Mouse (Mus musculus): ENCODE data around the gene Zmat1. TPM values are rescaled to one million over a fixed set of nuclear protein-coding genes. Genes with fewer than 3 reads are reported as not detected.
A peak's percentile ranks its signal among the peaks of the same experiment; 100 is the strongest.

Gene Zmat1
- polyA plus RNA-seq, 1 experiment from 2014 or later: 9.8 TPM

- Histone ChIP-seq H3K4me3 (ENCODE audit: control insufficient read depth in 1 of 2, insufficient read depth in 1 of 2, low read depth in 1 of 2, low read length in 2 of 2) (peak within 1 kb of the TSS; percentile 34 to 40), H3K27me3 (ENCODE audit: control insufficient read depth, insufficient read depth, low read length) (no peaks in the 10 kb centered on the region), H3K4me1 (ENCODE audit: control insufficient read depth in 2 of 2, insufficient read depth in 2 of 2, low read length in 2 of 2) (no peaks in the 10 kb centered on the region), H3K9me3 (ENCODE audit: control insufficient read depth, low read length) (no peaks in the 10 kb centered on the region), H3K27ac (replicated peaks in 1 of 2; ENCODE audit: control insufficient read depth in 1 of 2, insufficient read depth in 1 of 2, low read depth in 2 of 2, low read length in 2 of 2) (no peak within 1 kb of the TSS), H3K4me2 (ENCODE audit: low read length) (peak within 1 kb of the TSS; percentile 59), H3K36me3 (ENCODE audit: control insufficient read depth, insufficient read depth, low read length) (no peaks in the 10 kb centered on the region), H3K9ac (ENCODE audit: low read length) (peak within 1 kb of the TSS; percentile 46; the same call in 1 of the 2 replicates)
- ATAC-seq (ENCODE audit: insufficient number of reproducible peaks, insufficient read depth, low FRiP score, low read depth): no peak
- whole genome bisulfite sequencing: 86% methylated on average over 19 of the region's 19 CpGs
These were observed 44.5 kb downstream of the Zmat1 start, which contains the start of gene Nxf2 for GRCm38 (mm10) chrX:134964546-134964945. Gene Nxf2, minus strand, starts transcription at chrX:134964754.

- H3K4me1 ChIP-seq (ENCODE audit: control insufficient read depth in 2 of 2, insufficient read depth in 2 of 2, low read length in 2 of 2): no peaks in the 10 kb centered on the region
- 45% methylated on average over 41 of the region's 53 CpGs for WGBS
- H3K4me2 ChIP-seq (ENCODE audit: low read length): peak overlapping the region; percentile 59
- ATAC-seq (ENCODE audit: insufficient number of reproducible peaks, insufficient read depth, low FRiP score, low read depth): peak; percentile 86
- peak overlapping the region; percentile 46; the same call in 1 of the 2 replicates for H3K9ac ChIP-seq (ENCODE audit: low read length)
- no peaks in the 10 kb centered on the region for H3K27me3 ChIP-seq (ENCODE audit: control insufficient read depth, insufficient read depth, low read length)
- no peaks in the 10 kb centered on the region for H3K36me3 ChIP-seq (ENCODE audit: control insufficient read depth, insufficient read depth, low read length)
- peak overlapping the region; percentile 34 to 40 for H3K4me3 ChIP-seq (ENCODE audit: control insufficient read depth in 1 of 2, insufficient read depth in 1 of 2, low read depth in 1 of 2, low read length in 2 of 2)
- H3K9me3 ChIP-seq (ENCODE audit: control insufficient read depth, low read length): no peaks in the 10 kb centered on the region
- no peak overlapping the region for H3K27ac ChIP-seq (replicated peaks in 1 of 2; ENCODE audit: control insufficient read depth in 1 of 2, insufficient read depth in 1 of 2, low read depth in 2 of 2, low read length in 2 of 2)
These were observed 45.5 kb downstream of the Zmat1 start for GRCm38 (mm10) chrX:134963305-134964094.

- no peaks in the 10 kb centered on the region for H3K4me1 ChIP-seq (ENCODE audit: control insufficient read depth in 2 of 2, insufficient read depth in 2 of 2, low read length in 2 of 2)
- no peak for ATAC-seq (ENCODE audit: insufficient number of reproducible peaks, insufficient read depth, low FRiP score, low read depth)
- no peak overlapping the region for H3K9ac ChIP-seq (ENCODE audit: low read length)
- no peaks in the 10 kb centered on the region for H3K27me3 ChIP-seq (ENCODE audit: control insufficient read depth, insufficient read depth, low read length)
- WGBS: 35% methylated on average over 5 of the region's 5 CpGs
- H3K36me3 ChIP-seq (ENCODE audit: control insufficient read depth, insufficient read depth, low read length): no peaks in the 10 kb centered on the region
- no peak overlapping the region for H3K4me2 ChIP-seq (ENCODE audit: low read length)
- no peak overlapping the region for H3K4me3 ChIP-seq (ENCODE audit: control insufficient read depth in 1 of 2, insufficient read depth in 1 of 2, low read depth in 1 of 2, low read length in 2 of 2)
- no peak overlapping the region for H3K27ac ChIP-seq (replicated peaks in 1 of 2; ENCODE audit: control insufficient read depth in 1 of 2, insufficient read depth in 1 of 2, low read depth in 2 of 2, low read length in 2 of 2)
- H3K9me3 ChIP-seq (ENCODE audit: control insufficient read depth, low read length): no peaks in the 10 kb centered on the region
These were observed 78.6 kb downstream of the Zmat1 start for GRCm38 (mm10) chrX:134930361-134930760.

GRCm38 (mm10) chrX:134929927-134930326 is 79.1 kb downstream of the Zmat1 start:
- Histone ChIP-seq H3K27ac (replicated peaks in 1 of 2; ENCODE audit: control insufficient read depth in 1 of 2, insufficient read depth in 1 of 2, low read depth in 2 of 2, low read length in 2 of 2) (no peak overlapping the region), H3K4me1 (ENCODE audit: control insufficient read depth in 2 of 2, insufficient read depth in 2 of 2, low read length in 2 of 2) (no peaks in the 10 kb centered on the region), H3K27me3 (ENCODE audit: control insufficient read depth, insufficient read depth, low read length) (no peaks in the 10 kb centered on the region), H3K4me2 (ENCODE audit: low read length) (no peak overlapping the region), H3K36me3 (ENCODE audit: control insufficient read depth, insufficient read depth, low read length) (no peaks in the 10 kb centered on the region), H3K4me3 (ENCODE audit: control insufficient read depth in 1 of 2, insufficient read depth in 1 of 2, low read depth in 1 of 2, low read length in 2 of 2) (no peak overlapping the region), H3K9ac (ENCODE audit: low read length) (no peak overlapping the region), H3K9me3 (ENCODE audit: control insufficient read depth, low read length) (no peaks in the 10 kb centered on the region)
- WGBS: 65% methylated on average over 5 of the region's 5 CpGs
- no peak for ATAC-seq (ENCODE audit: insufficient number of reproducible peaks, insufficient read depth, low FRiP score, low read depth)

GRCm38 (mm10) chrX:134925058-134925457 is 84.0 kb downstream of the Zmat1 start:
- Histone ChIP-seq H3K4me2 (ENCODE audit: low read length) (no peak overlapping the region), H3K4me3 (ENCODE audit: control insufficient read depth in 1 of 2, insufficient read depth in 1 of 2, low read depth in 1 of 2, low read length in 2 of 2) (no peak overlapping the region), H3K9me3 (ENCODE audit: control insufficient read depth, low read length) (no peaks in the 10 kb centered on the region), H3K36me3 (ENCODE audit: control insufficient read depth, insufficient read depth, low read length) (no peaks in the 10 kb centered on the region), H3K9ac (ENCODE audit: low read length) (no peak overlapping the region), H3K27me3 (ENCODE audit: control insufficient read depth, insufficient read depth, low read length) (no peaks in the 10 kb centered on the region), H3K27ac (replicated peaks in 1 of 2; ENCODE audit: control insufficient read depth in 1 of 2, insufficient read depth in 1 of 2, low read depth in 2 of 2, low read length in 2 of 2) (no peak overlapping the region), H3K4me1 (ENCODE audit: control insufficient read depth in 2 of 2, insufficient read depth in 2 of 2, low read length in 2 of 2) (no peaks in the 10 kb centered on the region)
- no peak for ATAC-seq (ENCODE audit: insufficient number of reproducible peaks, insufficient read depth, low FRiP score, low read depth)

GRCm38 (mm10) chrX:134923675-134924424 is 85.2 kb downstream of the Zmat1 start:
- ATAC-seq (ENCODE audit: insufficient number of reproducible peaks, insufficient read depth, low FRiP score, low read depth): no peak
- H3K36me3 ChIP-seq (ENCODE audit: control insufficient read depth, insufficient read depth, low read length): no peaks in the 10 kb centered on the region
- 69% methylated on average over 7 of the region's 7 CpGs for WGBS
- no peak overlapping the region for H3K27ac ChIP-seq (replicated peaks in 1 of 2; ENCODE audit: control insufficient read depth in 1 of 2, insufficient read depth in 1 of 2, low read depth in 2 of 2, low read length in 2 of 2)
- H3K9me3 ChIP-seq (ENCODE audit: control insufficient read depth, low read length): no peaks in the 10 kb centered on the region
- H3K4me1 ChIP-seq (ENCODE audit: control insufficient read depth in 2 of 2, insufficient read depth in 2 of 2, low read length in 2 of 2): no peaks in the 10 kb centered on the region
- H3K9ac ChIP-seq (ENCODE audit: low read length): no peak overlapping the region
- H3K4me2 ChIP-seq (ENCODE audit: low read length): no peak overlapping the region
- no peak overlapping the region for H3K4me3 ChIP-seq (ENCODE audit: control insufficient read depth in 1 of 2, insufficient read depth in 1 of 2, low read depth in 1 of 2, low read length in 2 of 2)
- H3K27me3 ChIP-seq (ENCODE audit: control insufficient read depth, insufficient read depth, low read length): no peaks in the 10 kb centered on the region
